Mouse (Mus musculus) liver, adult 2 months (tissue): Measurements from ENCODE around the gene Mgat4a. TPM values are rescaled to one million over a fixed set of nuclear protein-coding genes. Genes with fewer than 3 reads are reported as not detected.

Experiments used
- DNase-seq: peaks from one replicate; pipeline ENCODE4 v3.0.0-alpha.2; 2011; ENCODE audit warnings: low read depth, low spot score; ENCODE audit errors: extremely low read depth
- H3K27ac ChIP-seq: fragments of 200-500 bp; replicated peaks from 2 replicates; pipeline ENCODE4 v1.5.1; 2012; ENCODE audit warnings: low read depth, mild to moderate bottlenecking, control low read depth, inconsistent platforms, low read length; ENCODE audit not compliant: insufficient read depth
- H3K27me3 ChIP-seq: fragments of 200-500 bp; 2 replicates; pipeline ENCODE4 v1.6.1; 2012; ENCODE audit warnings: mild to moderate bottlenecking, moderate library complexity, low read length, inconsistent platforms; ENCODE audit not compliant: control insufficient read depth, insufficient read depth
- H3K36me3 ChIP-seq: fragments of 200-500 bp; 2 replicates; pipeline ENCODE4 v1.6.1; 2012; ENCODE audit warnings: low read length, inconsistent platforms; ENCODE audit not compliant: control insufficient read depth, insufficient read depth
- H3K4me1 ChIP-seq: fragments of 200-500 bp; 2 replicates; pipeline ENCODE4 v1.6.1; 2011; ENCODE audit warnings: low read length; ENCODE audit not compliant: control insufficient read depth, insufficient read depth
- H3K4me3 ChIP-seq: fragments of 200-500 bp; 2 replicates; pipeline ENCODE4 v1.5.1; 2011; ENCODE audit warnings: low read depth, mild to moderate bottlenecking, control low read depth, low read length, moderate library complexity; ENCODE audit not compliant: insufficient read depth
- H3K79me2 ChIP-seq: fragments of 200-500 bp; 2 replicates; pipeline ENCODE4 v1.6.1; 2012; ENCODE audit warnings: inconsistent platforms, mild to moderate bottlenecking, low read length, moderate library complexity; ENCODE audit not compliant: control insufficient read depth, insufficient read depth
- H3K9ac ChIP-seq: fragments of 200-500 bp; 2 replicates; pipeline ENCODE4 v1.6.1; 2012; ENCODE audit warnings: low read depth, mild to moderate bottlenecking, control low read depth, inconsistent platforms, low read length
- CTCF ChIP-seq: fragments of 200-500 bp; IDR thresholded peaks from 2 replicates; pipeline ENCODE4 v1.5.1; 2011; ENCODE audit warnings: low read depth, low read length, control low read depth
- POLR2A ChIP-seq: fragments of 200-500 bp; IDR thresholded peaks from 2 replicates; pipeline ENCODE4 v1.6.1; 2011; ENCODE audit warnings: low read length, control low read depth; ENCODE audit not compliant: insufficient read depth; ENCODE audit errors: extremely low read depth
- WGBS: fragments of 180-500 bp; shearing (Covaris S2); methylation state at CpG from one replicate; pipeline ENCODE4 v1.1.7; 2018; 5-methylcytosine and 5-hydroxymethylcytosine counted together
- polyA plus RNA-seq: library from polyadenylated mRNA; depleted of rRNA; stranded (reverse); fragments of >200 nt; gene quantifications from 2 replicates; pipeline ENCODE4 v1.2.3, GENCODE M21; 2012
- total RNA-seq: library from RNA; depleted of rRNA; stranded (reverse); fragments of >200 nt; gene quantifications from 2 replicates; pipeline ENCODE4 v1.2.3, GENCODE M21; 2014

Gene Mgat4a
- total and polyA plus RNA-seq, 2 experiments = 0.21 to 1.5 TPM

DNA sequence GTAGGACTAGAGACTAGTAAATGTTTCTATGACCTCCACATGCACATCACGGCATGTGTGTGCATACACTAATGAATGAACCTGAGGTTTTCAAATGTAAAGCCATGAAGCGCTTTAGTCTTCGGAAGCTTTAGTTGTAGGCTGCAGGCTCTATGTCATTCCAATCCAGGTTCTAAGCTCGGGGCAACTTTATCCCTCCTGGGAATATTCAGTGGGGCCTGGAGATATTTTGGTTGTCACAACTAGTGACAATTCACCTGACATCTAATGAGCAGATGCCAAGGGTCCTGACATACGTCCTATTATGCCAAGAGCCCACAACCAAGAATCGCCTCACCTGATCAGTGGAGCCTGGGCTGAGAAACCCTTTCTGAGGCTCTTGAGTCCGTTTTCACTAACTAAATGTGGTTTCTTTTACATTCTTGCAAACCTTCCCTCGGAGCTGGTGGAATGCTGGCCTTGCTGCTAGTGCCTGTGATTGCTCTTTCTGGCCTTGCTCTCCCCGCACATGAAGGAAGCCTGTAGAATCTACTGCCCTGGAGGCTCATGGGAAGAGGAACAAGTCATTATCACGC is 75.9 kb downstream of the Mgat4a start:
- no peaks in the 10 kb centered on the region for H3K36me3 ChIP-seq
- no peaks in the 10 kb centered on the region for H3K79me2 ChIP-seq
- no peak overlapping the region for H3K4me3 ChIP-seq
- no peaks in the 10 kb centered on the region for H3K27me3 ChIP-seq
- DNase-seq = no peak
- no peak overlapping the region for H3K9ac ChIP-seq
- WGBS = 86% methylated on average over 10 of the region's 10 CpGs
- no peak overlapping the region for H3K27ac ChIP-seq
- H3K4me1 ChIP-seq = no peaks in the 10 kb centered on the region
- TF ChIP-seq CTCF = no peak
- TF ChIP-seq POLR2A = no peak

- 87% methylated on average over 7 of the region's 7 CpGs for WGBS
- TF ChIP-seq CTCF (no peak), POLR2A (no peak)
- Histone ChIP-seq H3K9ac (no peak overlapping the region), H3K79me2 (no peaks in the 10 kb centered on the region), H3K4me1 (no peaks in the 10 kb centered on the region), H3K27me3 (no peaks in the 10 kb centered on the region), H3K27ac (no peak overlapping the region), H3K4me3 (no peak overlapping the region), H3K36me3 (no peaks in the 10 kb centered on the region)
- no peak for DNase-seq
Measured at GRCm38 (mm10) chr1:37457546-37457945, 83.3 kb downstream of the Mgat4a start.

GRCm38 (mm10) chr1:37451270-37451669 is 89.5 kb downstream of the Mgat4a start:
- no peaks in the 10 kb centered on the region for H3K36me3 ChIP-seq

GRCm38 (mm10) chr1:37448361-37449095 is 92.3 kb downstream of the Mgat4a start:
- H3K4me1 ChIP-seq = no peaks in the 10 kb centered on the region
- H3K4me3 ChIP-seq = no peak overlapping the region
- H3K27ac ChIP-seq = no peak overlapping the region
- 80% methylated on average over 10 of the region's 10 CpGs for WGBS
- no peaks in the 10 kb centered on the region for H3K36me3 ChIP-seq
- no peaks in the 10 kb centered on the region for H3K79me2 ChIP-seq
- no peaks in the 10 kb centered on the region for H3K27me3 ChIP-seq
- H3K9ac ChIP-seq = no peak overlapping the region
- no peak for DNase-seq
- TF ChIP-seq CTCF (peak; percentile 37; the same call in 1 of the 2 replicates), POLR2A (no peak)

More at GRCm38 (mm10) chr1:37451270-37451669, 89.5 kb downstream of the Mgat4a start:
- Histone ChIP-seq H3K4me1 (no peaks in the 10 kb centered on the region), H3K27me3 (no peaks in the 10 kb centered on the region), H3K9ac (no peak overlapping the region), H3K79me2 (no peaks in the 10 kb centered on the region), H3K27ac (no peak overlapping the region), H3K4me3 (no peak overlapping the region)
- 89% methylated on average over 8 of the region's 8 CpGs for WGBS
- DNase-seq = no peak
- TF ChIP-seq CTCF (no peak), POLR2A (no peak)

GRCm38 (mm10) chr1:37442848-37443835 is 97.7 kb downstream of the Mgat4a start:
- 90% methylated on average over 16 of the region's 16 CpGs for WGBS
- no peak overlapping the region for H3K27ac ChIP-seq
- DNase-seq = no peak

More at GRCm38 (mm10) chr1:37442848-37443835, 97.7 kb downstream of the Mgat4a start:
- Histone ChIP-seq H3K4me3 (no peak overlapping the region), H3K36me3 (peaks cover 18% of the 10 kb centered on the region), H3K9ac (no peak overlapping the region), H3K4me1 (no peaks in the 10 kb centered on the region), H3K27me3 (no peaks in the 10 kb centered on the region), H3K79me2 (no peaks in the 10 kb centered on the region)
- TF ChIP-seq POLR2A (no peak), CTCF (no peak)
